Mouse (Mus musculus): ENCODE measurements around the gene Dnaja3. TPM values are rescaled to one million over a fixed set of nuclear protein-coding genes. Genes with fewer than 3 reads are reported as not detected.
A peak's percentile ranks its signal among the peaks of the same experiment; 100 is the strongest.

Gene Dnaja3
- 10 to 100 TPM; 66.1 to 66.9 TPM for total RNA-seq (2021)
- long read RNA-seq, transcript Dnaja3-201 (12 exons, 2,648 nt): minor isoform, 19 of 106 reads
- long read RNA-seq, transcript Dnaja3-202 (11 exons, 2,505 nt): major isoform, 69 of 106 reads
- long read RNA-seq, partial matches to known transcripts: 7 of 106 reads
- long read RNA-seq, other reads (novel, unspliced or antisense): 11 of 106 reads

DNA sequence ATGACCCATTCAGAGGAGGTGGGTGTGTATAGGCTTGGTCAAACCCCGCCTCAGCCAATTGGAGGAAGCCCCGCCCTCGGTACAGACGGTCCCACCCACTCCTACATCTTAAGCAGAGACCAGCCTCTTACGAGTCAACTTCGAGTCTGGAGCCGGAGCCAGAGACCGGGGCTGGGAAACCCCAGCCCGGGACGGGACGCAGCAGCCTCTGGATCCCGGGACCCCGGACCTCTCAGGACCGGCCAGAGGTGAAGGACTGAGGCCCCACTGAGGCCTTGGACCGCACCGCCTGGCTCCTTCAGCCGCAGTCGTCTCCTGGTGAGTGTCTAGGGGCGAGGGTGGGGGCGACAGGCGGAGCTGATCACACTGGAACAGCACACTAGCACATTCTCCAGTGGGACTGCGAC lies at the start of gene Dnaja3, which contains the start of gene Vasn:
TSS of gene Dnaja3 (plus strand) at position 159 of the 407 bp plus-strand sequence.
TSS of gene Vasn (plus strand) at position 111 of the 407 bp plus-strand sequence.
- DNase-seq (ENCODE audit: low spot score in 2 of 2): peak; percentile 59 to 70

DNA sequence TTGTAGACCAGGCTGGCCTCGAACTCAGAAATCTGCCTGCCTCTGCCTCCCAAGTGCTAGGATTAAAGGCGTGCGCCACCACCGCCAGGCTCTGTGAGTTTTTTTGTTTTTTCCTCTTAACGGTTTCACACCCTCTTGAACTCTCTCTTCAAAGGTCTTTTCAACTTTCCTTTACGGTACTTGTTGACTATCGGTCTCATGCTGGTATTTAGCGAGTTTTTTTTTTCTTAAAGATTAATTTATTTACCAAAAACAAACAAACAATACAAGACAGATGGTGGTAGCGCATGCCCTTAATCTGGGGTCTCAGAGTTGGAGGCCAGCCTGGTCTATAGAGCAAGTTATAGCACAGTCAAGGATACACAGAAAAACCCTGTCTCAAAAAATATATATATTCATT lies 49.6 kb upstream of the Dnaja3 start:
- no peak for DNase-seq (ENCODE audit: low spot score in 2 of 2)

DNA sequence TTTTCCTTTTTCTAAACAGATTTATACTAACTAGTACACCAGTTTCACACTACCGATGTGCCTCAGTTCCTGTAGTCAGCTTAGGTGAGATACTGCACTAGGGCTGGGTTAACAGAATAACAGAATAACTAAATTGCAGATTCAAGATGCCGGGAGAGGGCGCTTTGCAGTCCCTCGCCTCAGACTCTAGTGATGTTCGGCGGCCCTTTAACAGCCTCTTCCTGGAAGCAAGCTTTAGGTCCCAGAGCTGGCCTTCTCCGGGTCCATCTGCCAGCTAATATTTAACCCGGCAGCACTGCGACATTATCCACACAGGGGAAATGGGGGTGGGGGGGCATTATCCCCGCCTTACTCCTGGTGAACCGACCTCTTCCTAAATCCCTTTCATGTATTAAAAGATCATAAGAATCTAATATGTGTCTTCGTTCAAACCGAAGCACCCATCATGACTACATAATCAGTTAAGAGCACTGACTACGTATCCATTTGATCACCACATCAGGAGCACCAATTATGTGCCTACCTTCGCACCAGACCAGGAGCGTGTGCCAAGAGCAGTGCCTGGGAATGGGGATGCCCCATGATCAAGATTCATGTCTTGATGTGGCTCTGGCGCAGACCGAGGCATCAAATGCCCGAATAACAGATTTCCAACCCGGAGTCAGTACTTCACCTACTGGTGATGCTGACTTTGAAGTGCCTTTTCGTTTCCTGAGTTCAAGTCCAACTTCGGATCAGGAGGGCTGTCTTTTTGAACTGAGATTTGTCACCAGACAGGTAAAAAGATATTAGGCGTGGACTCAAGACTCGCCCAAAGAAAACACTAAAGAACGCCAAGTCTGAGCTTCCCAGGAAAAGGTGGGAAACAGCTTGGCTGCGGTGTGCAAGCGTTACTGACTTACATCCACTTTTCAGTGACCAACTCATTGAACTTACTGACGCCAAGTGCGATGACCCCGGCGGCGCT lies 46.6 kb upstream of the Dnaja3 start:
- peak in 1 of 2 experiments; percentile 69 for DNase-seq (ENCODE audit: low spot score in 2 of 2)

DNA sequence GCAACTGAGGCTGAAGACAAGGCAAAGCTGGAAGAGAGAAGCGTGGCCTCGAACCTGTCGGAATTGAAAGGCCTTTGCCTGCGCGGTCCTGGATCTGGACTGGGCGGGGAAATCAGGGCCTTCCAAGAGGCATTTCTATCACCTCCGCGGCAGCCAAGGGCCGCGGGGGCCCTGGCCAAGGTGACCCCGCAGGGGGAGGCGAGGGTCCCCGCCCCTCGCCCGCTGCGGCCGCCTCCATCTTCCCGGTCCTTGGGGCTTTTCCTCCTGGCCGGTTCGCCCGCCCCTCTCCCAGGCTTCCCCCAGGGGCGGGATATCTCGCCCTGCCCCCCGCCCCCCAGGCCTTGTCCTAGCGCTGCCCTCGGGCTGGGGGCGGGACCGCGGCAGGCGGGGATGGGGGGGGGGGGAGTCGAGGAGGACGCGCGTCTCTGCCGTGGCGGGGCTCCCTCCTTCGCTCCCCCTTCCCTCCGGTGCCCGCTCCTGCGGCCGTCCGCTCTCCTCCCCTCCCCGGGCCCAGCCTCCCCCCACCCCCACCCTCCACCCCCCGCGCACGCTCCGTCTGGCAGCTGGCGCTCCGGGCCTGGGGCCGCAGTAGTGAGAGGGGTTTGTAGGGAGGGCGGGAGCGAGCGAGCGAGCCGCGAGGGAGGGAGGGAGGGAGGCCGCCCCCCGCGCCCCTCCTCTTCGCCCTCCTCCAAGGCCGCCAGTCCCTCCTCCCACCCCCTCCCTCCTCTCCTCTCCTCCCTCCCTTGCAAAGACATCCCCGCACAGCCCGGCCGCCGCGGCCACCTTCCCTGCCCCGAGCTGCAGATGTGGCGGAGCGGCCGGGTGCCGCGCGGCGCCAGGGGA lies 45.6 kb upstream of the Dnaja3 start, which contains the start of gene Glis2:
TSS of gene Glis2 (plus strand) at position 743 of the 843 bp plus-strand sequence.
- no peak for DNase-seq (ENCODE audit: low spot score in 2 of 2)

DNA sequence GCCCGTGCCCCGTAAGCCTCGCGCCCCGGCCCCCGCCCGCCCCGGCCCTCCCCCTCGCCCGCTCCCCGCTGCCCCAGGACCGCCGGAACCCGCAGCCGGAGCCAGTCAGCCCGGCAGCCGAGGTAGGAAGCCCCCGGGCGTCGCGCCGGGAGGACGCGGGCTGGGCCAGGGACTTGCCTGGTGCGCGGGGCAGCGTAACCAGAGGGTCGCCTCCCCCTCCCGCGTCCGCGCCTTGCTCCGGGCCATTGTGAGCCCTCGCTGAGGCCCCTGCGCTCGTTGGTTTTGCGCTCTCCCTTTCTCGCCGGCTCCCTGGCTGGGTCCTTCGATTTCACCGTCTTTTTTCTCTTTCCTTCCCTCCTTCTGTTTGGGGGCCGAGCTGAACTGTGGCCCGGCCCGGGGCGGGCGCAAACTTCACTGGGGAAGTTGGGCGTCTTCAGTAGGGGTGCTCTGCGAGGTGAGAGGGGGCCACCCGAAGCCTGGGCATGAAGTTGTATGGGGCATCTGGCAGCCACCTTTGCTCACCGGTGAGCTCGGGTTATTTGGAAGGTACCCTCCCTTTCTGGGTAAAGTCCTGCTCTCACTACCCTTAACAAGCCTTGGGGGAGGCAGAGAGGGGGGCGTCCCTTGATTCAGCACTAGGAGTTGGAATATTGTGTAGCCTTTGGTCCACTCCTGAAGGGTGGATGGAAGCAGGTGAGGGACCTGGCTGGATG lies 44.8 kb upstream of the Dnaja3 start:
- no peak for DNase-seq (ENCODE audit: low spot score in 2 of 2)

DNA sequence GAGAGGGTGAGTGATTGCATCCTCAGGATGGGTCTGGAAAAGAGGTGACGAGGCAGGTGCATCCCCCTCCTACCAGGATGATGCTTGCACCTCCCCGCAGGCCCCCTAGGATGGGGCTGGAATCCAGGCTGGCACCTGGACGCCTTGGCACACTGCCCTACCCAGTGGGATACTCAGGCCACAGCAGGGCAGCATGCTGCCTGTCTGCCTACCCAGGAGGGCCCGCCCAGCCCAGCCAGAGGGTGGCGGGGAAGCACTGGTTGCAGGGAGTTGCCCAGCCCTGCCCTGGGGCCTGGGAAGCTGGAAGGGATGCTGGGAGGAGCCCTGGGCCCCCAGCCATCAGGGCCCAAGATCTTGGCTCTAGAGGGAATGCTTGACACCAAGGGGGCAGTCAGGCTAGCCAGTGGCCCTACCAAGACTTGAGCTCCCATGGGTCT lies 44.2 kb upstream of the Dnaja3 start:
- DNase-seq (ENCODE audit: low spot score in 2 of 2): no peak

DNA sequence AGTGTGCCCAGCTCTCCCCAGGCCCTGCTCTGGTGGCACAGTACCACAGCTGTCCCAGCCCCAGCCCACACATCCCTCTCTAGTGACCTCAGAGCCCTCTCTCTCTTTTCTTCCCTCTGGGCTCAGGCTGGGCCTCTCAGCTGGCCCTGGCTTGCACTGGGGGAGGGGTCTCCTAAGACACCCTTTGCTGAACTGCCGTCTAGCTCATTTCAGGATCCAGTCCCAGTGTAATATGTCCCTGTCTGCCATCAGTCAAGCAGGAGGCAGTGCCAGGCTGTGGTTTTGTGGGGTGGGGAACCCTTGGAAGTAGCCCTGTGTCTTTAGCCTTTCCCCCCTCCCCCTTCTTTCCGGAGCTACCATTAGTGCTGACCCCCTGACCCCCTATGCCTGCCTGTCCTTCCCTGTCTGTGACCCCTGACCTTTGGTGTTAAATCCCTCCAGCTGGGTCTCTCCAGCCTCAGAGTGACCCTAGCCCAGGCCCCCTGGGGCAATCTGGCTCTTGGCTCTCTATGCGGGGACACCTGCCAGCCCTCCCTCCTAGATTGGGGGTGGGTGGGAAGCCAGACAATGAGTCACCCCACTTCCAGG lies 43.6 kb upstream of the Dnaja3 start:
- DNase-seq (ENCODE audit: low spot score in 2 of 2): no peak

DNA sequence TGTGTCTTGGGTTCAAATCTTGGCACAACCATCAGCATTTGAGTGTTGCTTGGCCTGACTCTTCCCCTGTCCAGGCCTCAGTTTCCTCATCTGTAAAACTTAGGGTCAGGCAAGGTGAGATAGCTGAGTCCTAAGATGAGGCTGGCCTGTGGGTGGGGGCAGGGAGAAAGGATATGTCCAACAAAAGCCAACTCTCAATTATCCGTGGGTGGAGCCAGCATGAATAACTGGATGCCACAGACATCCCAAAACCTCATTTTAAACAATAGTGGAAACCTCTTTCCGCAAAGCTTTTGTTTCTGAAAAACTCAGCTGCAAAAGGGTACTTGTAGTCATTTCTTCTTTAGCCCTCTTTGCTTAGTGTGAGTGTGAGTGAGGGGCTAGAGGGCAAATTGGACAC lies 43.0 kb upstream of the Dnaja3 start:
- no peak for DNase-seq (ENCODE audit: low spot score in 2 of 2)

DNA sequence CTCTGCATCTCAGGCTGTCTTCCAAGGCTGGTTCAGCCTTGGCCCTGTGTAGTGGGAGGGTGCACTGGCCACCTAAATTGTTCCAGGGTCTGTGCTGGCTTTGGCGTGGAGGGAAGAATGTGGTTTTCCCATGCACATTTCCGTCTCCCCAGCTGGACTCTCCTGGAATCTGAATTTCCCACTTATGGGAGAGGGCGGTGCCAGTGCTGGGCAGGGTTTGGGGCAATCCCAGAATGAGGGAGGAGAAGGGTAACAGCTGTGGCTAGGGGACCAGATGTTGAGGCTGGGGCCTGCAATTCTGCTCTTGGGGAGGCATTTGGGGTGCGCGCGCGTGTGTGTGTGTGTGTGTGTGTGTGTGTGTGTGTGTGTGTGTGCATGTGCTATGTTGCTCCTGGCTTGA lies 42.5 kb upstream of the Dnaja3 start:
- DNase-seq (ENCODE audit: low spot score in 2 of 2): no peak

DNA sequence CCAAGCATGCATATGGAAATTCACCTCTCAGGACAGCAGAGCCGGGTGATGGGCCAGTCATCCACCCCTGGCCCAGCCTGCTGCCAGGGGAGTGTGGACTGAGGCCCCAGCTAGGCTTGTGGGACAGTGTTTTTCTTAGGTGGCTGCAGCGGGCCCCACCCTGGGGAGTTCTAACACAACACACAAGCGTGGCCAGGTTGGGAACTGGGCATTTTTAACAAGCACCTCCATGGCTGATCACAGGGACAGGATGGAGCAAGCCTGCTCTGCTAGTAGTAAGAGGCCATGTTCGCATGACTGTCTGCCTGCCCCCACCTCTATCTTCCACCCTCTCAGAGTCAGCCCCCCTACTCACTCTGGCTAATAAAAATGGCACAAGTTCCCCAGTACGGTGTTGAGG lies 41.7 kb upstream of the Dnaja3 start:
- DNase-seq (ENCODE audit: low spot score in 2 of 2): no peak

DNA sequence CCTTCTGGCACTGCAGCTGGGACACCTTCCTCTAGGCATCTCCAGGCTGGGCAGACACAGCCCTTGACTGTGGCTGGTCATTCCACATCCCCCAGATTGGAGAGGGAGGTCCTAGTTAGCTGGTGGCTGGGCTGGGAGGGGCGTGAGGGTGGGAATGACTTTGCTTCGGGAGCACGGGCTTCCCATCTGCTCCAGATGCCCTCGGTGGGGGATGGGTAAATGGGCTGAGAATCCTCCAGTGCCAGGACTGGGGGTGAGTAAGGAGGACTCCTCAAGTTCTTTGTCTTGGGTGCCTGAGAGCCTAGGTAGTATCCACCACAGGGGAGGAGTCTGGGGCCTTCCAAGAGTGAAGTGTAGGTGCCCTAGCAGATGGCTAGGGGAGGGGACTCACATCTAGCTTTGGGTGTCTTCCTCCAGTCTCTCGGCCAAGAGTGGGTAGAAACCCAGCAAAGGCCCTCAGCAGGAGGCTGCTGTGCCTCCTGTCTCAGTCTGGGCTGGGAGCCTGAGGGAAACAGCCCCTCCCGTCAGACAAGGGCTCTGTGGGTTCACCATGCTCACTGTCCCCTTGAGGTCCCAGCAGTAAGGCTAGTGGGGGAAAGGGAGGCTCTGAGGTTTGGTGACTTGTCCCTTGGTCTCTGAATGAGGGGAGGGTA lies 40.8 kb upstream of the Dnaja3 start:
- no peak for DNase-seq (ENCODE audit: low spot score in 2 of 2)

DNA sequence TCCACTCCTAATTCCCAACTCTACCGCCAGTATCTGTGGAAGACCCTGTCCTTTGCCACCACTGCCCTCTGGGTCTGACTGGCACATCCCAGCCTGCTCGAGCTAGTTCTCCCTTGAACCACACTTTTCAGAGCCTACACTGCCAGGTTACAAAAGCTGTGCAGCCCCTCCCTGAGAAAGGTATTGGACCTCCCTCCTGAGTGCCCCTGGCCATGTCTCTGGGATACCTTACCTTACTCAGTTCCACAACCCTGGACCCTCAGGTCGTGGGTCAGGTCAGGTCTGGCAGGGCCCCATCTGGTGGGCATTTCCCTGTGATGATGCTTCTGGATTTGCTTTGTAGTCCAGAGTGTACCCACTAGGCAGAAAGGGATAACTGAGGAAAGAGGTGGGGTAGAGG lies 40.2 kb upstream of the Dnaja3 start:
- no peak for DNase-seq (ENCODE audit: low spot score in 2 of 2)

DNA sequence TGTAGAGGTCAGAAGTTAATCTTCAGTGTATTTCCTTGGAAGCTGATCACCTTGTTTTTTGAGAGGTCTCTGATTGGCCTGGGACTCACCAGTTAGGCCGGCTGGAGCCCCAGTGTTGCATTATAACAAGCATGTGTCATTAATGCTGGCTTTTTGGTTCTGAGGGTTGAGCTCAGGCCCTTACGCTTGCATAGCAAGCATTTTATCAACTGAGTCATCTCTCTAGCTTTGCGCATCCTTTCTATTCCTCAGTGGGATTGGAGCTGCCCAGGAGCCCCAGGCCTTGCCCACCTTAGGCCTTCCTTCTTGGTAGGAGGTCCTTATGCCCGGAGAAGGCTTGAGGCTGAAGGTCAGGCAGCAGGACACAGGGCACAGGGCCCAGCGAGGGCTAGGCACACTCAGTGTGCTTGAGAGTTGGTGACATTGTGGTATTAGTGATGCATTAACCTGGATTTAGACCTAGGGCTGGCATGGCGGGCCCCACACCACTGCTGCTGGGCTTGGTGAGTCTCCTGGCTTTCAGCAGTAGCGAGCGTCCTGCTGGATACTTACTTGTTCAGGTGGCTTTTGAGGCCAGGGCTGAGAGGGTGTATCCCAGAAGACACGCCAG lies 39.0 kb upstream of the Dnaja3 start:
- DNase-seq (ENCODE audit: low spot score in 2 of 2): no peak

DNA sequence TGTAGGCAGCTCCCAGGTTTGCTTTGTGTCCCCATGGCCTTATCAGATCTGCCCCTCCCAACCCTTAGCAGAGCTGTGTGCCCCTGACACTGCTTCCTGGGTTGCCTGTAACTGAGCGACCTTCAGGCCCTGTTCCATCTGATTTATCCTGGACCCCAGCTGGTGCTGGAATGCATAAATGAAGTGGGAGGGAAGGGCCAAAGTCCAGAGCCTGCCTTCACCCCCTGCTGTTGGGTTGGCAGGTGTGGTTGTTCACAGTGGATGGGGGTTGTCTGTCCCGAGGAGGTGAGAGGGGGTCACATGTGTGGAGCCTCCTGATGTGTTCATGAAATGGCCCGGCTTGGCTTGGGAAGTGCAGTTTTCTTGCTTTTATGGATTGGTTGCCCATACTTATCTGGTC lies 37.6 kb upstream of the Dnaja3 start:
- no peak for DNase-seq (ENCODE audit: low spot score in 2 of 2)

DNA sequence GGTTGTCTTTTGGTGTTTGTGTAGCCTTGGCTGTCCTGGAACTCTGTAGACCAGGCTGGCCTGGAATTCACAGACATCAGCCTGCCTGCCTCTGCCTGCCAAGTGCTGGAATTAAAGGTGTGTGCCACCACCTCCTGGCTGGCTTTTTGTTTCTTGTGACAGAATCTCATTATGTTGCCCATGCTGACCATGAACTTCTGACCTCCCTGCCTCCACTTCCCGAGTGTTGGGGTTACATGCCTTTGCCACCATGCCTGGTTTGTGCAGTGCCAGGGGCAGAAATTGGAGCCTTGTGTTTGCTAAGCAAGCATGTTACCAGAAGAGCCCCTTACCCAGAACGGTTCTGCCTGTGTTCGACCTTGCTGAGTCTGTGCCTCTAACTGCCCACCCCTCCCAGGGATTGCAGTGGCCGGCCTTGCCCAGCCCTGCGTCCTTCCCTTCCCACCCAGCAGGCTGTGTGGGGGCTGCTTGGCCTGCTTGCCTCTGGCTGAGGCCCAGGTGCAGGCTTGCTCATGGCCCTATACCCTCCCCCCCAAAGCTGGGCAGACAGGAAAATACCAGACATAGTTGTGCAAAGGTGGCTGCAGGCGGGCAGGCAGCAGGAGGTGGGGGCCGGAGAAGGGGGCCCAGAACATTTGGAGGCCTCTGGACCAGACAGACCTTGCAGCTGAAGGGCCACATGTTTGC lies 36.9 kb upstream of the Dnaja3 start:
- DNase-seq (ENCODE audit: low spot score in 2 of 2): no peak

DNA sequence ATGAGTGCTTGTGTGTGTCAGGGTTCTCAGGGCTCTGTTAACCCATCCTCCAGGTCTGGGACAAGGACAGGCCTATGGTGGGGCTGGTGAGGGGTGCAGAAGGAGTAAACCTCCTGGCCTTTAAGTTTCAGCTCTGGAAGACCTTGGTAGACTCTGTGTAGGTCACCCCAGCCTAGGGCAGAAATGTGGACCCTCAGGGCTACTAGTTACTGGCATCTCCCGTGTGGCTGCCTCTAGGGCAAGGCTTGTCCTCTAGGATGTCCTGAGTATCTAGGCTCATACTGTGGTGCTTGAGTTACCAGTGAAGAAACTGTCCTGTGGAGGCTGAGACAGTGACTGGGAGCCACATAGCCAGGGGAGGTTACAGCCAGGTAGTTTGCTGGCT lies 36.3 kb upstream of the Dnaja3 start:
- DNase-seq (ENCODE audit: low spot score in 2 of 2): no peak

DNA sequence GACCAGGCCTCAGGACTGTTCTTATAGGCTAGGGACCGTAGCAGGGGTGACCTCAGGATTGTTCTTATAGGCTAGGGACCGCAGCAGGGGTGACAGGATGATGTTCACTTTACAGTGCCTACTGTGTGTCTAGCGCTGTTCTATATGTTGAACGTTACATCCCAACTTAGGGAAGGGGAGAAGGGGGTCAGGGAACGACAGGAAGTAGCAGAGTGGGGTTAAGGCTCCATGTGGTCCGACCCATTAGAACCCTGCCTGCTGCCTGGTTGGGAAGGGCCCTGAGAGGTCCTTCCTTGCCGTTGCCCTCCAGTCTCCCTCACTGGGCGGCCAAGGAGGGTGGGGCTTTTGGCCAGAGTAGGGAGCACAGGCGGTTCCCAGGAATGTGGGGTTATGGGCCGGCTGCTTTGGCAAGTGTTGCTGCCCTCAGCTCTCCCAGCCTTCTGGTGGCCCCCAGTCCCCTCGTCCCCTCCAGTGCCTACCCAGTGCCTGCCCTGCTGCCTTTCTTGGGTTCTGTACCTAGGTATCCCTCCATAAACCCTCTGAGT lies 35.4 kb upstream of the Dnaja3 start:
- DNase-seq (ENCODE audit: low spot score in 2 of 2): no peak

DNA sequence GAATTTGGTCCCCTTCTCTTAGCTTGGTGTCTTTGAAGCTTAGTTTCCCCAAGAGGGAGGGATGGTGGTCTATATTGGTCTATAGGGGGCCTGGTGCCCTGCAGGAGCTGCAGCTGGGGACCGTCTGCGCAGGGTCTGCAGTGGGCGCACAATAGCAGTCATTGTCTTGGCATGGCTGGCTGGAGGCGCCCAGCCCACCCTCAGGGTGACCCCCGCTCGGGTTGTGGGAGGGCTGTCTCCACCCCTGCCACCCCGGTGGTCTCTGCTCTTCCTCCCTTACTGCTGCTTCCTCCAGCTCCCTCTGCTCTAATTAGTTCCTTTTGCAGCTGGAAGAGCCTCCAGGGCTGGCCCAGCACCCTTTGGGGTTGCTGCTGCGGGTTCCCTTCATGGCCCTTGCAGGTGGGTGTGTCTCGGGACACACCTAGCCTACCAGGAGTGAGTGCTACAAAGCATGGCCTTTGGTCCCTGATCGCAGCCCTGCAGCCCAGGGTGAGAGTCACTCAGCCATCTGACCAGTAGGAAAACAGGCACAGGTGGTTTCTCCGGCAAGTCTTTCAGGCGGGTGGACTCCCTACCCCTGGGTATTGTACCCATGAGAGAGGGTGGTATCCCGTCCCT lies 34.2 kb upstream of the Dnaja3 start:
- no peak for DNase-seq (ENCODE audit: low spot score in 2 of 2)
